ENCODE assay signal across 10 mouse cellular contexts in the genomic region with DNA sequence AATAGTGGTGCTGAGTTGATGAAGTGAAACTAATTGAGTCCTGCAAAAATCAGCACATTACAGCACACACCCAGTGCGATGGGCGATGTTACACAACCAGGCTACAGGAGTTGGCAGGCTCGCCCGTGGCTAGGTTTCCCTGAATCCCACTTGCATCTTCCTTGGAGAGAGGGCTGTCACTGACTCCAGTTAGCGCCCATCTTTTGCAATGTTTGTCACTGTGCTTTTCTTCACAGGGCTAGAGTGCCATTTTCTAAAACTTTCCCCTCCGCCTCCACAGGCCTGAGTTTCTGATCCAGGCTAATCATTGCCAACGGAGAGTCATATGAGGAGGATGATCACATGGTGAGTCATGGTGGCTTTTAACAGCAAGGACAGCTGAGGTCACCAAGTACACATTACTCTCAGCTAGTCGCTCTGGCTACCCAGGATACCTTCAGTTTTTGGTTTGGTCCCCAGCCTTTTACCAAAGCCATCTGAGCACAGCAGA.
A peak's percentile ranks its signal among the peaks of the same experiment; 100 is the strongest.
DNase-seq lines count a peak whose midpoint lies in the region; ATAC-seq lines count a peak whose summit lies in the region.
"Had no signal": no experiment of that assay in that cellular context is flagged by ENCODE, and none has a peak within 500 bp of the region (broad histone marks: within the 10 kb centered on the region; RNA-seq: fewer than 3 reads in every experiment).

No protein-coding gene starts in this region.

- peak overlapping the region; percentile 48; the same call in 1 of the 2 replicates for H3K27ac ChIP-seq in kidney, embryonic 16.5 days (ENCODE audit: low read length)
- H3K27ac ChIP-seq: midbrain, embryonic 12.5 days had no signal

- H3K9me3 ChIP-seq in kidney, embryonic 16.5 days (ENCODE audit: low read length): no peaks in the 10 kb centered on the region
- H3K9me3 ChIP-seq: midbrain, embryonic 12.5 days had no signal

- DNase-seq in adrenal gland, adult 2 months: peak; percentile 84
- DNase-seq in adrenal gland, postnatal 4 days (ENCODE audit: low spot score in 2 of 2): no peak
- peak; percentile 86 for DNase-seq in 3T3-L1 (ENCODE audit: low read depth, low spot score)
- peak; percentile 36 to 48 for DNase-seq in gastrocnemius, adult 8-10 months (ENCODE audit: low spot score in 2 of 2)
- no peak for DNase-seq in neural tube, embryonic 10.5 days (ENCODE audit: extremely low spot score, low spot score)
- DNase-seq in ovary, postnatal 10 days (ENCODE audit: low spot score): no peak
- no peak for DNase-seq in spleen, postnatal 14 days (ENCODE audit: low spot score in 2 of 2)
- DNase-seq: B cell, adult 2 months had no signal

- no peaks in the 10 kb centered on the region for H3K27me3 ChIP-seq in kidney, embryonic 16.5 days (ENCODE audit: insufficient read depth, low read length)
- H3K27me3 ChIP-seq: midbrain, embryonic 12.5 days had no signal

- 80% methylated on average over 8 of the region's 8 CpGs for WGBS in kidney, embryonic 16.5 days

- H3K9ac ChIP-seq in kidney, embryonic 16.5 days (replicated peaks; ENCODE audit: low read length): no peak overlapping the region
- H3K9ac ChIP-seq: midbrain, embryonic 12.5 days had no signal

- H3K4me1 ChIP-seq in kidney, embryonic 16.5 days (ENCODE audit: insufficient read depth, low read length): no peaks in the 10 kb centered on the region
- H3K4me1 ChIP-seq: midbrain, embryonic 12.5 days had no signal

- ATAC-seq in kidney, embryonic 16.5 days (ENCODE audit: low FRiP score, low TSS enrichment): peak; percentile 69; the same call in 1 of the 2 replicates

- peaks cover 15% of the 10 kb centered on the region for H3K36me3 ChIP-seq in kidney, embryonic 16.5 days (ENCODE audit: insufficient read depth, low read length)

- H3K4me3 ChIP-seq in kidney, embryonic 16.5 days (ENCODE audit: low read length): no peak overlapping the region
- H3K4me3 ChIP-seq: midbrain, embryonic 12.5 days had no signal

- no peak overlapping the region for H3K4me2 ChIP-seq in kidney, embryonic 16.5 days (replicated peaks; ENCODE audit: low read depth, low read length)
- H3K4me2 ChIP-seq: midbrain, embryonic 12.5 days had no signal

Comparison
In these comparisons a context has a peak if more than half of its experiments do, and no peak if none do; other contexts are left out.
1. DNase-seq: peak in adrenal gland, adult 2 months (single experiment), 3T3-L1 (single experiment) and gastrocnemius, adult 8-10 months (2 of 2); none in adrenal gland, postnatal 4 days (0 of 2), neural tube, embryonic 10.5 days (single experiment), ovary, postnatal 10 days (single experiment) and spleen, postnatal 14 days (0 of 2).